Mouse (Mus musculus) Patski (cell line): ENCODE measurements around the gene Stpg2. TPM values are rescaled to one million over a fixed set of nuclear protein-coding genes. Genes with fewer than 3 reads are reported as not detected.
A peak's percentile ranks its signal among the peaks of the same experiment; 100 is the strongest.
"Not testable (repeated sequence)": the region's sequence is repeated elsewhere in the genome, so short reads cannot be mapped to it uniquely, and the experiment has no call there.

Experiments
- ATAC-seq: fragments of 100-300 bp; one replicate; pipeline ENCODE4 v1.8.0; 2021
- CTCF ChIA-PET: fragments of 350-600 bp; sonication (Branson Sonifier 250); formaldehyde crosslinking; loops from one replicate; lab custom pipeline; 2022; ENCODE audit warnings: inconsistent platforms; lab: Charles Lee
- POLR2A ChIA-PET: fragments of 350-600 bp; sonication (Branson Sonifier 250); formaldehyde crosslinking; loops from one replicate; lab custom pipeline; 2022; ENCODE audit warnings: antibody characterized with exemption, inconsistent platforms; lab: Charles Lee
- DNase-seq: peaks from one replicate; pipeline ENCODE4 v3.0.0-alpha.2; 2011; ENCODE audit warnings: low read depth, low spot score
- H3K27me3 ChIP-seq: fragments of 371-371 bp; one replicate; pipeline ENCODE4 v1.5.1; 2021
- CTCF ChIP-seq: fragments of 100-300 bp; IDR thresholded peaks from one replicate; pipeline ENCODE4 v1.5.1; 2021
- in situ Hi-C: fragments of 300-500 bp; cut with MboI; formaldehyde crosslinking; loops from 3 replicates; pipeline ENCODE4 v1.11.1; 2018; ENCODE audit warnings: low pct_unique_long_range_greater_than_20kb, mixed read lengths
- polyA plus RNA-seq: library from polyadenylated mRNA; unstranded; gene quantifications from one replicate; pipeline ENCODE4 v1.2.3, GENCODE M21; 2021

Gene Stpg2
- polyA plus RNA-seq, 1 experiment from 2014 or later = 0.22 TPM

DNA sequence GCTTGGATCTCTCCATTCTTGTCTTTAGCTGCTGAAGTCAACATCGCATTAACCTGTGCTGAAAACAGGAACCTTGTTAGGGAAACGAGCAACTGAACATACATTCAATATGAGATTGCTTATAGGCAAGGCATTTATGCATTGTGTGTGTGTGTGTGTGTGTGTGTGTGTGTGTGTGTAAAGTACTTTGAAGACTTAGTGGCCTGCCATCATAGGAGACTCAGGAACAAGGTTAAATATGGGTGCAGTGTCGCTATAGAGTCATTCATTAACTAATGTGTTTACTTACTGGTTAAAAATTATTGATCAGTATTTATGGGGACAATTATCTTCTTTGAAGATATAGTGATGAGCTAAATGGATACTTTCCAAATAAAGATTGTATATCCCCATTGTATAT is 199.2 kb downstream of the Stpg2 start:
- ChIA-PET CTCF (no interaction called here), POLR2A (no interaction called here)
- no peak for ATAC-seq
- no peak for DNase-seq
- in situ Hi-C loops = no loop called here
- no peak for TF ChIP-seq CTCF
- H3K27me3 ChIP-seq = no peaks in the 10 kb centered on the region

DNA sequence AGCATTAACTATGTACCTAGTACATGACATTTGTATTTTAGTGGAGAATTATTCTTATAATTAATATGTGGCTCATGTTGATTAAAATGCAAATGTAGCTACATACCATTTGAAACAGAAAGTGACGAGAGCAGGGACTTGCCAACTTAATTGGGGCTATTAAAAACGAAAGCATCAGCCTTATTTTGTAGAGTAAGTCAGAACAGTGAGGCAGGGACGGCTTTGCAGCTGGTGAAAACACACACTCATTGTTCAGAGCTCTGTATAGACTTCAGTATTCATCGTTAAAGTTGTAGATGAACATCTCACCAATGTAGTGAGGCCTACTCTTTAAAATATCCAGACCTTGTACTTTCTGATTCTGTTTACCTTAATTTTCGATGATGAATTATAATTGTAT is 213.6 kb downstream of the Stpg2 start:
- no peak for TF ChIP-seq CTCF
- DNase-seq = no peak
- H3K27me3 ChIP-seq = no peaks in the 10 kb centered on the region
- CTCF ChIA-PET = no interaction called here
- in situ Hi-C loops = no loop called here
- POLR2A ChIA-PET = no interaction called here
- no peak for ATAC-seq

DNA sequence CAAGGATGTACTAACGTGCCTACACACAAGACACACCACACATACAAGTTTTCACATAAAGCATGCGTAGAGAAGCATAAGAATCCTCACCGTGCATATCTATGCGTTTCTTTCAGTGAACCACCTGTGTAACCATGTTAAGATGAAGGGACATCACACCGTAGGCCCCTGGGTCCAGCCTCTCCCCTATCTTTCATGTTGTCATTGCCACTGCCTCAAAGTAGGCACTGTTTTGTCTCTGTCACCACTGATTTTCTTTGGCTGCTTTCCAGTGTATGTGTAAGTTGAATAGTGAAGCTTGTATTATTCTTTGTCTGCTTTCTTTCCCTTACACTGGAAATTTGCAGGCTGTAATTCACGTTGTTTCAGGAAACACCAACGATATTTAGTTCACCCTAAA is 236.7 kb downstream of the Stpg2 start:
- no peak for DNase-seq
- peaks cover 9% of the 10 kb centered on the region for H3K27me3 ChIP-seq
- POLR2A ChIA-PET = no interaction called here
- in situ Hi-C loops = no loop called here
- TF ChIP-seq CTCF = no peak
- CTCF ChIA-PET = no interaction called here
- no peak for ATAC-seq

DNA sequence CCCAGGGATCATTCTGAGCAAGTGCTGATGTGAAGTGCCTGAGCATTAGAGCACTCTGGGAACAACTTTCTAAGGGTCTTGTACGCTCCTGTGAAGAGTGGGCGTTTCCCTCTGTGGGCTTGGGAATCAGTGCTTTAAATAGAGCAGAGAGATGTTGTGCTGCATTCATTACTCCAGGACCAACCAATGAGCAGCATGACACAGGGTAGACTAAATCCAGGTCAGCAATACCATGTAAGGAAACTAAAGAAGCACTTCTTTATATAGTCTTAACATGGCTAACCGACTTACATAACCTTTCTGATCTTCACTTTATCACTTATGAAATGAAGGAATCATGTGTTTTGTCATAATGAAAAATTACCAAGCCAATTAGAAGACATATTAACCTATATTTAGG is 290.4 kb downstream of the Stpg2 start:
- no peaks in the 10 kb centered on the region for H3K27me3 ChIP-seq
- in situ Hi-C loops = no loop called here
- TF ChIP-seq CTCF = no peak
- no peak for DNase-seq
- ChIA-PET CTCF (no interaction called here), POLR2A (no interaction called here)
- ATAC-seq = no peak

DNA sequence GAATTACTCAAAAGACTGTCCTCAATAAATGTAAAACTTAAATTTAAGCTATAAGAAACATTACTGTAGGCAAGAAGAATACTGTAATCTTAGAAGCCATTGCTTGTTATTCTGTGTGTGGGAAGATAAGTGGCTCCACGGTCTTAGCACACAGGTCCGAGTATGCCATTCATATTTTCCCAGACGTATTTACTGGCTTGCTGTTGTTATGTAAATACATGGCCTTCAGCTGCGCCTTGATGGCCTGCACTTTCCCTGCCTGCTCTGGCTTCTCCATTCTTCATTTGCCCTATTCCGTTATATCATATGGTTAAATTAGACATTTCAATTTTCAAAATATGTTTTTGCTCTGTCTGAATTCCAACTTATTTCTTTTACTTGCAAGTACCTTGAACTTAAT is 296.7 kb downstream of the Stpg2 start:
- no peak for ATAC-seq
- in situ Hi-C loops = no loop called here
- CTCF ChIA-PET = interaction anchor here (0.8 to 1.4 kb wide), 3 partner anchors 7 to 56 kb away, joined by 3 to 6 read pairs (median 3); no protein-coding TSS in a partner anchor

DNA sequence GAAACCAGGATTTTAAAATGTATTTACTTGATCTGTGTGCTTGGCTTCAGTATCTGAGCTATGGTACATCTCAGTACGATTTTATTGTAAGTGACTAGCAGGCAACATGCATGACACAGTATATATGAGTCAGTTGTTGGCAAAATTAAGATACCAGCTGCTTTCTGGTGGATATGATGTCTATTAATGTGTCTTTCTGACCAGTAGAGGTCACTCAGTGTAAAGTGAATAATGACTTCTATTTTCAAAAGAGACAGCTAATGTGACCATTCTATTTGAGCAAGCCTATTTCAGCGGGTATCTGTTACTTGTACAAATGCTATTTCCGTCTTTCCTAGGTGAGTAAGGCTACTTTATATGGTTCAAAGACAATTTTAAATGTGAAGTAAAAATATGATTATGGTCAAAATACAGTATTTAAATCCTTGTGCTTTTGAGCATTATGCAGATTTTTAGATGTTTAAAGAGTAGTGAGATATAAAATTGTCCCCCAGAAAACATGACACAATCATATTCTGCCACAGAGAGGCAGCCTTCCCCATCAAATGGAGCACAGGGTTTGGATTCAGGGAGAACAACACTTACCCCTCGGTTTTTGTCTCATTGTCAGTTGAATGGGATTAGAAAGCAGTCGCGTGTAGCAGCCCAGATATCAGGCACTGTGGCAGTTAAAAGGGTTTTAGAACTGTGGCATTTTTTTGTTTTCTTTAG is 303.9 kb downstream of the Stpg2 start:
- TF ChIP-seq CTCF = peak; percentile 58
- CTCF ChIA-PET = interaction anchor here (0.8 to 2.0 kb wide), 8 partner anchors 8 to 455 kb away, joined by 3 to 6 read pairs (median 3); no protein-coding TSS in a partner anchor
- H3K27me3 ChIP-seq = peaks cover 10% of the 10 kb centered on the region
- ATAC-seq = peak; percentile 91
- in situ Hi-C loops = no loop called here
- peak; percentile 22 for DNase-seq
- POLR2A ChIA-PET = no interaction called here

More for the DNA sequence above, 296.7 kb downstream of the Stpg2 start:
- no peak for DNase-seq
- POLR2A ChIA-PET = no interaction called here
- H3K27me3 ChIP-seq = peaks cover 4% of the 10 kb centered on the region
- no peak for TF ChIP-seq CTCF

DNA sequence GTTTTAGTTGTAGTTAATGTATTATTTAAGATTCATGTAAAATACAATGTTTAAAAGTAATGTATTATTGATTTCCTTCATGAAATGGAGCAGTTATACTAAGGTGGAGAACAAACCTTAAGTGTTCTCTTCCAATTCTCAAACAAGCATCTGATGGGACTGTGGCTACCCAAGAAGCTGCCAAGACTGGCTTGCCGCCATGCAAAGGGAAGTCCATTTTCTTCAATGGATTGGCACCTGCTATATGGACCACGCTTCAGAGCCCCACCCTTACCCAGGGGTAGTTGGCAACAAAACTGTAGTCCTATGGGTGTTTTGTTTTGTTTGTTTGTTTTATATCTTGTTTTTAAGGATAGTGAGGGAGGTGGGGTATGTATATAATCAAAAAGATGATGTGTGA is 373.0 kb downstream of the Stpg2 start:
- no peak for DNase-seq
- no peaks in the 10 kb centered on the region for H3K27me3 ChIP-seq
- no peak for ATAC-seq
- in situ Hi-C loops = no loop called here
- POLR2A ChIA-PET = no interaction called here
- no peak for TF ChIP-seq CTCF
- CTCF ChIA-PET = no interaction called here

DNA sequence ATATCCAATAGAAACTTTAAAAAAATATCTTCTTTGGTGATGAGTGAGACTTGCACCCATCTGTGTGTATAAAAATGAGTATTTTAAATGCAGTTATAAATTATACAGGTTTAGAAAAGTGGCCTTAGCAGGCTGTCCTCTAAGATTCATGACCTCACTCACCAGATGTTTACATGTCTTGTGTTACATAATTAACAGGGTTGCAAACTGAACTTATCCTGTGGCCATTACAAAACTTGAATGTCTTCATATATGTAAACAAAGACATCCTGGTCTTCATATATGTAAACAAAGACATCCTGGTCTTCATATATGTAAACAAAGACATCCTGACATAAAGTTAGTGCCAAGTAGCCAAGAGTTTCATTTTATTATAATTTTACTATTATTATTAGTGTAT is 375.8 kb downstream of the Stpg2 start:
- no peak for TF ChIP-seq CTCF
- no peaks in the 10 kb centered on the region for H3K27me3 ChIP-seq
- ChIA-PET POLR2A (no interaction called here), CTCF (no interaction called here)
- DNase-seq (no peak), ATAC-seq (no peak)
- in situ Hi-C loops = no loop called here

DNA sequence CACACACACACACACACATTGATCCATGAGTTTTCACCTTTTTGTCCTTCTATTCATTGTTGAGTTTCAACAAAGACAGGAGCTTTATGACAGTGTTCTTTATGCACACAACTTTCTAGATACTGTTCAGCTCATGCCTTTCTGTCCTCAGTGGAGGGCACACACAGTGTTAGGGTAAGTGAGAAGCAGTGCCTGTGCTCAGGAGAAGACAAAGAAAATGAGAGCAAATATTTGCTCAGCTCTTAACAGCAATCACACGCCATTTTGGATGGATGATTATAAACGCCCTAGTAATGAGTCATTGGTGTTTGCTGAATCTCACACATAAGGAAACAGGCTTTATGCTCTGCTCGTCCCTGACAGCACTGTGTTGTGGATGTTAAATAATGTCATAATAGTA is 394.0 kb downstream of the Stpg2 start:
- CTCF ChIA-PET = no interaction called here
- no peak for DNase-seq
- peak; percentile 35 for ATAC-seq

DNA sequence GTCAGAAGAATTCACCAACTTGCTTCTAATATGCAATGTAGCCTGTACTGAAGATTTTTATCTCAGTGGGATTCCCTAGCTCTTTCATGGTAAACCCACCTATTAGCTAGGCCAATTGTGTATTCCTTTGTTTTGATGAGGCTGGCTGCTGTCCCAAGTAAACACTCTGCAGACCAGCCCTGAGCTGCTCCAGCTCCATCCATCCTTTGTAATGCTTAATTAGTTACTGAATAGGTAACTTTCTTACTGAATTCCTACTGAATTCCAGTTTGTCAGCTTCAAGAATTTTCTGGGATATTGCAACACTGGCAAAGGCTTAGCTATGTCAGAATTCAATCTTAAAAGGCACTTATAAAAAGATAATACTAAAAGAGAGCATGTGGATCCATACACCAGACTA is 402.8 kb downstream of the Stpg2 start:
- H3K27me3 ChIP-seq, DNase-seq, in situ Hi-C loops, CTCF ChIA-PET, POLR2A ChIA-PET: not testable (repeated sequence)
- peak; percentile 51 for ATAC-seq

More for the DNA sequence above, 394.0 kb downstream of the Stpg2 start:
- no peaks in the 10 kb centered on the region for H3K27me3 ChIP-seq
- TF ChIP-seq CTCF = no peak
- in situ Hi-C loops = no loop called here
- POLR2A ChIA-PET = interaction anchor here (0.6 kb wide), 1 partner anchor 89 kb away, joined by 3 read pairs; no protein-coding TSS in a partner anchor

DNA sequence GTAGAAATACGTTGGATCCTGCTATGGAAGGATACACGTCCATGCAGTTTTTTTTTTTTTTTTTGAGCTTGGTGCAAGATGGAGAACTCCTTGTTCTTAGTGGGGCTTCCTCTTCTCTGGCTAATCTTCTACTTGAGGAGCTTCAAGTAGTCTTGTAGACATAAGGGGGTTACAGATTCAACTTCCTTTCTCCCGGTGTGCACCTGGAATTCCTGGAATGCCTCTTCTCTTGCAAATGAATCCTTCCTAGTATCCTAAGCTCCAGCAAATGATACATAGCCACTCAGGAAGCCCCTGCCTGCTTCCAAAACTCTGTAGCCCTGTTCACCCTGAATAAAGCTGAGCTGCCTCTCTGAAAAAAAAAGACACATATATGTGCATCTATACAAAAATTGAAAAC is 409.1 kb downstream of the Stpg2 start:
- in situ Hi-C loops = no loop called here
- ATAC-seq (no peak), DNase-seq (no peak)
- ChIA-PET POLR2A (no interaction called here), CTCF (interaction anchor here (1.6 kb wide), 1 partner anchor 9 kb away, joined by 5 read pairs; no protein-coding TSS in a partner anchor)
- no peak for TF ChIP-seq CTCF
- H3K27me3 ChIP-seq = no peaks in the 10 kb centered on the region

DNA sequence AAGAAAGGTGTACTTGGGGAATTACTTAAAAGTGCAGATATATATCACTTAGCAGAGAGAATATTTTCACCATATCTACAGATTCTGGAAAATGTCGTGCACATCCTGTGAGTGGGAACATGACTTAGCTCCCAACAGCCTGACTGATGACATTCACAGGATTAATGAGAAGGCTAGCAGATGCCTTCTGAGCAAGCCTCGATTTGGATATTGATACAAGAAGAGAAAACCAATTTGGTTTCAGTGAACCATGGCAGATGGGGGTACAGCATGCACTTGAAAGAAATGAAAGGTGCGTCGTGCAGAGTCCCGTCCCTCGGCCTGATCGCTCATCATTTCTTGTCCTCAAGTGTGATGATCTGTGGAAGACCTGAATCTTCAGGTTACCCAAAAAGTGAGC is 410.3 kb downstream of the Stpg2 start:
- ATAC-seq (no peak), DNase-seq (no peak)
- in situ Hi-C loops = no loop called here
- ChIA-PET POLR2A (no interaction called here), CTCF (interaction anchor here (1.5 to 1.6 kb wide), 2 partner anchors 10 to 31 kb away, joined by 3 to 5 read pairs; no protein-coding TSS in a partner anchor)
- H3K27me3 ChIP-seq = no peaks in the 10 kb centered on the region
- no peak for TF ChIP-seq CTCF
